Mouse (Mus musculus) olfactory bulb, adult 2 months (tissue): ENCODE measurements at regions not wholly inside any gene's neighbourhood (a gene's known extent, or its start where the extent isn't known, plus 50 kb on each side); places are given as distances from the start of the nearest gene placed in this dataset.

Experiments
- CTCF ChIP-seq: fragments of 200-500 bp; IDR thresholded peaks from 2 replicates; pipeline ENCODE4 v1.5.1; 2012; ENCODE audit warnings: low read depth, mild to moderate bottlenecking, low read length, moderate library complexity; ENCODE audit not compliant: insufficient read depth
- POLR2A ChIP-seq: fragments of 200-500 bp; IDR thresholded peaks from 2 replicates; pipeline ENCODE4 v1.6.1; 2012; ENCODE audit warnings: mild to moderate bottlenecking, low read depth, low read length, moderate library complexity; ENCODE audit not compliant: insufficient read depth

DNA sequence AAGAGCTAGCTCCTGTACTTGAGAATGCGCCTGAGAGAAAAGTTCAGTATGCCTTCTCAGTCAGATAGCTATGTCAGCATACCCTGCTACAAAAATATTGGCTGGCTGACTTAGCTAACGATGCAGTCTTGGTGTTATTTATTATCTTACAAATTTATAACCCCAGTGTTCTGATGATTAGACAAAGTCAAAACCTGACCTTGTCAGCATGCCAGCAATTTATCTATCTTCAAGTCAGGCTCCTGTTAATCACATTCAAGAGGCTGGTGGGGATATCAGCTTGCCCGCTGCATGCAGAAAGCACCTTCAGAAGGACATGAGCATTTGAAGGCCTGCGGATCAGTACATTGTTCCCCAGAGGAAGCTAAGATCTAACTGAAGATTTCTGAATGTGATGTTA lies 146.0 kb upstream of the Plxnc1 start:
- TF ChIP-seq POLR2A, result no peak
- TF ChIP-seq CTCF, result no peak
